Mouse (Mus musculus) gastrocnemius, postnatal 25 days (tissue): ENCODE measurements around the gene Smco3. TPM values are rescaled to one million over a fixed set of nuclear protein-coding genes. Genes with fewer than 3 reads are reported as not detected.
A peak's percentile ranks its signal among the peaks of the same experiment; 100 is the strongest.

Experiments used
- DNase-seq: peaks from one replicate; pipeline ENCODE4 v3.0.0; 2022
- total RNA-seq, 2 experiments: library from RNA; stranded (reverse); gene quantifications; 1 replicate in 1 of 2; 2 replicates in 1 of 2; pipeline ENCODE4 v1.2.3; 2021

Smco3 gene
- total RNA-seq, 2 experiments from 2014 or later, result 0.24 to 0.26 TPM

DNA sequence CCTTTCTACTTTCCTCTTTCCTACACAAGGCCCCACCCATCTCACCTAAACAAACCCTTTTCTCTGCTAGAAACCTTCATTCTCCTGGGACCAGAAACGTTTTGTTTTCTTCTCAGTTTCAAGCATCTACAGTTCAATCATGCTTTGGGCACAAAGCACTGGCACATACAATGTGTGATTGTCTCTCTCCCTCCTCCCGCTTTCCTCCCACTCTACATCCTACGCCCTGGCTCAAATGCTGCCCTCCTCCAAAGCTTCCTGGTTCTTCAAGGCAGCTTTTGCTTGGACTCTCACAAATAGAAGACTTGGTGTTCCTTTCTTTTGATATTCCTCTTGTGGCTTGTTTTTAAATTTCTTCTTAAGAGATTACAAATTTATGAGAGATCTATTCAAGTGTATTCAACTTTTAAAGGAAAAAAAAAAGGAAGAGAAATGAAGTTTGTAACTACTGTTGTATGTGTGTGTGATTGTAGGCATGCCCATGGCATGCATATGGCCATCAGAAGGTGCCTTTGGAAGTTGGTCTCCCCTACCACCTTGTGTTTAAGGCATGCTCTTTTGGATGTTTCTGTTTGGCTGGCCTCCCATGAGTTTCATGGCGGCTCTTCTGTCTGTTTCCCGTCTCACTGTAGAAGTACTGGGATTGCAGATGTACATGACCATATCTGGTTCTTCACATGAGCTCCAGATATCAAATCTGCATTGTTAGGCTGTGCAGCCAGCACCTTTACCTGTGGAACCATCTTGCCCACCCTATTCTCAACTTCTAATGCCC lies 10.6 kb upstream of the Smco3 start:
- DNase-seq, result no peak

GRCm38 (mm10) chr6:136844903-136845302 lies 9.7 kb upstream of the Smco3 start:
- no peak for DNase-seq

- no peak for DNase-seq
Measured at GRCm38 (mm10) chr6:136837323-136837722, 2.1 kb upstream of the Smco3 start.

- DNase-seq, result no peak
Measured at GRCm38 (mm10) chr6:136831712-136832111, 3.5 kb downstream of the Smco3 start.

DNA sequence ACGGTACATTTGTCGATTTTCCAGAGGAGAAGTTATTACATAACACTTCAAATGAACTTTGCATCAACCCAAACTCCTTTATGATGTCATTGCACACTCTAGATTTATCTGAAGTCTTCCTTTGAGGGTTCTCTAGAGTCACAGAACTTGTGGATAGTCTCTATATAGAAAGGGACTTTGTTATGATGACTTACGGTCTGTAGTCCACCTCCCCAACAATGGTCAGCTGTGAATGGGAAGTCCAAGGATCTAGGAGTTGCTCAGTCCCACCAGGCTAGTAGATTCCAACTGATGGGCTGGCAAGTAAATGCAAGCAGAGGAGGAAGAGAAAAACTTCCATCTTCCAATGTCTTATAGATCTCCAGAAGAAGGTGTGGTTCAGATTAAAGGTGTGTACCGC lies 6.6 kb downstream of the Smco3 start:
- DNase-seq, result no peak

DNA sequence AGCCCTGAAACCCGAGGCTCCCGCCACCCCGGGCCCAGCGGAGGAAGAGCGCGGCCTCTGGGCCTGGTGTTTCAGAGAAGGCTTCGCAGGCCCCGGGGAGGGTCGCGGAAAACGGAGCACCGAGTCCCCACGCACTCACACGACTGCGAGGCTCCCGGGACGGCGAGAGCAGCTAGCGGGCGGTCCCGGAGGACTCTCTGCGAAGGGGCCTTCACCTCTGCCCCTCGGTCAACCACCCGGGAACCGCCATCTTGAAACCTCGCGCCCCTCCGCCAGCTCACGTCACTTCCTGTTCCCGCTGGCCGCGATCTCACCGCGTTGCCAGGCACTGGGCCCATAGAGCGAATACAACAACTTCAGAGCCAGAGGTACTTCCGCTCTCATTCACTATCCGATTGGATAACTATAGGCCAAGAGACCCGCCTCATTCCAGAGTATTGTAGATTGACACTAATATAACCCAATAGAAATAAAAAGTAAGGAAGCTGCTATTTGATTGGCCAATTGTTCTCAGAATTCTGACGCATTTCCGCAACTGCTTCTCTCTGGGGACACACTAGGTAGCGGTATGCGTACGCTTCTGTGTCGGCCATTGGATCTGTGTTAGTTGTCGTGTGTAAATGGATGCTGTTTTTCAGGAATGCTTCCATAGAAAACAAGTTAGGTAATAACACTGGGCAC lies 7.2 kb downstream of the Smco3 start, which contains the start of gene Wbp11:
Gene Wbp11 (minus strand): TSS at position 353 of the 681 bp plus-strand sequence.
- peak; percentile 95 for DNase-seq

- DNase-seq, result no peak
Measured at GRCm38 (mm10) chr6:136827516-136827880, 7.8 kb downstream of the Smco3 start, which contains the start of gene BC049715. Gene BC049715, plus strand, starts transcription at chr6:136827626.

DNA sequence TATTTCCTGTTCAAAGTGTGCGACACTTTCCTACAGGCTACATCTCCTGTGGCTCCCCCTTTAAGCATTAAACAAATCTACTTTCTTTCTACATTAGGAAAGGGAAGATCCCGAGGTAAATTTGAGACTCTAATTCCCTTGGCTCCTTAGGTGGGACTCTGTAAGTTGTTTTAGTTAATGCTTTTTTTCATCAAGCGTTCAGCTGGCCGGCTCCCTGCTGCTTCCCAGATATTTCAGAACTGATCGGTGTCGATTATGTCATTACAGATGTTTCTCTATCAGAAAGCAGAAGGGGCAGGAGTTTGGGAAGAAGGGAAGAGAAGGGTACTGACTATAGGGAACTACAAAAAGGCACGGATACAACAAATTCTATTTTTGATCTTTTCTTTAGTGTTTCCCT lies 8.1 kb downstream of the Smco3 start:
- DNase-seq, result no peak

GRCm38 (mm10) chr6:136824987-136825386 lies 10.3 kb downstream of the Smco3 start:
- DNase-seq, result no peak

DNA sequence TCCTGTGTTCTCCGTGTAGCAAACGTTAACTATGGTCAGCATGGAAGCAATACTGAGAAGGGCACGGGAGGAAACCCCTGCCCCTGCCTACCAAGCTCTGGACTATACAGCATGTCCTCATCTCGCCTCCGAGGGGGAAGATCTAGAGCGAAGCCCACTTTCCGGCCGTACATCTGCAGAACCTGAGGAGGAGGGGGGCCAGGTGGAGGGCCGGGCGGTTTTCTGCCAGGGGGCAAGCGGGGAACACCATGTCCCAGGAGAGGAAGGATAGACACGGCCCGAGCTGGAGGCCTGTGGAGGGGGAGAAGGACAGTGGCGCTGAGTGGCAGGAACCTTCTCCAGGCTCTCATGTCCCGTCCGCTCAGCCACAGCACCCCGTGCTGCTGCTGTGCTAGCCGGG lies 14.2 kb downstream of the Smco3 start:
- DNase-seq, result no peak

DNA sequence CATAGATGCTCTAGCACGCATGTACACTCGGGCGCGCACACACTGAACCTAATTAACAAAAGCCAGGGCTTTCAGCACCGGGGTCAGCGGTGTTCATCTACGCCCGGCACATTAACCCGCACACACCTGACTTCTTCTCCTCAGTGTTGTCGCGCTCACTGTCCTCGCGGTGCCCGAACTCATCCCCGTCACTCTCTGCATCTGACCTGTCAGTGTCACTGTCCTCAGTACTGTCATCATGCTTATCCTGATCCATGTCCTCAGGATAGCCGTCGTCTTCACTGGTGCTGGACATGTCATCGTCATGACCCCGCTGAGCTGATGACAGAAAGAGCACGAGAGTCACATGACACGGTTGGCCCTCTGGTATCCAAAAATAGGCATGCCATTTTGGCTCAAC lies 14.9 kb downstream of the Smco3 start:
- DNase-seq, result no peak

- DNase-seq, result no peak
Measured at GRCm38 (mm10) chr6:136817549-136817948, 17.7 kb downstream of the Smco3 start.

DNA sequence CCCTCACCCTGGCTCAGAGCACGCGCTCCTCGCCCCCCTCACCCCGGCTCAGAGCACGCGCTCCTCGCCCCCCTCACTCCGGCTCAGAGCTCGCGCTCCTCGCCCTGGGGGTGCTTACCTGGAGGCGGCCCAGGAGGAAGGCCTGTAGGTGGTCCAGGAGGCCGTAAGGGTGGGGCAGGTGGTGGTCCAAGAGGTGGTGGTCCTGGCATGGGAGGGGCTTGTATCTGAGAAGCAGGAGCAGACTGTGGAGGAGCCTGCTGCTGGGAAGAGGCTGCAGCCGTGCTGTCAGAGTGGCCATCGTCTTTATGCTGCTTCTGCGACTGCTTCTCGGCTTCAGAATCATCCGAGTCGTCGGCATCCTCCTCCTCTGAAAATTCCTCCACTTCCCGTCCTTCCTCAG lies 18.4 kb downstream of the Smco3 start:
- DNase-seq, result no peak

- no peak for DNase-seq
Measured at GRCm38 (mm10) chr6:136815381-136815780, 19.9 kb downstream of the Smco3 start.

DNA sequence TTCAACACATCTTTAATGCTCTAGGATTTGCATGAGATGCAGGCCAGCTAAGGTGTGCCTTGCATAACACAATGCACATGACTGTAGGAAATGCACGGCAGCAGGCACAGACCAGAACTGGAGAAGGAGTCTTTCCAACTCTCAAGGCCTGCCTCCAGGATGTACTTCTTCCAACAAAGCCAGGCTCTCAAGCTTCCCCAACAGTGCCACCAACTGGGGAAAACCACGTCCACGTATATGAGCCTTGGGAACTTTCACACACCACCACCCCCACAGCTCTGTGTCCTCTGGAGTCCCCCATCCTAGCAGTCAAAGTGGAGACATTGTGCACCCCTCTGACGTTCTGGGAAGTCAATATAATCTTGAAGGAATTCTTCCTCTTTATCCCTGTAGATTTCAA lies 22.1 kb downstream of the Smco3 start:
- DNase-seq, result no peak

DNA sequence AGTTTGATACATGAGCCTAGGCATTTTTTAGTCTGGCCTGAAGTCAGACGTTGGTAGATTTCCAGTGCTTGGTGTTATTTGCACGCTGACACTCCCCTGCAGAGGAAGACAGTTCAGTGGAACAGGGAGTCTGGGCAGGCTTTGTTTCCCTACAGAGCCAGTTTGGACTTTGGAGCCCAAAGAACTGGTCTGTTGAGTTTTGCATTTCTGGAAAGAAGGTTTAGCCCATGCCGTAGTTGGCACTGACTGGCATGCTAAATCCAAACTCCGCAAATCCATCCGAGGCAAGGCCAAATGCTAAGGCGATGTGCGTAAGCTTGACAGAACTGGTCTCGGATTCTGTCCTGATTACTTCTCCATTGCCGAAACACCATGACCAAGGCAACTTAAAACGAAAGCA lies 24.1 kb downstream of the Smco3 start:
- DNase-seq, result no peak

GRCm38 (mm10) chr6:136809673-136810072 lies 25.6 kb downstream of the Smco3 start:
- DNase-seq, result no peak

- peak; percentile 36 for DNase-seq
Measured at GRCm38 (mm10) chr6:136809077-136809476, 26.2 kb downstream of the Smco3 start.

DNA sequence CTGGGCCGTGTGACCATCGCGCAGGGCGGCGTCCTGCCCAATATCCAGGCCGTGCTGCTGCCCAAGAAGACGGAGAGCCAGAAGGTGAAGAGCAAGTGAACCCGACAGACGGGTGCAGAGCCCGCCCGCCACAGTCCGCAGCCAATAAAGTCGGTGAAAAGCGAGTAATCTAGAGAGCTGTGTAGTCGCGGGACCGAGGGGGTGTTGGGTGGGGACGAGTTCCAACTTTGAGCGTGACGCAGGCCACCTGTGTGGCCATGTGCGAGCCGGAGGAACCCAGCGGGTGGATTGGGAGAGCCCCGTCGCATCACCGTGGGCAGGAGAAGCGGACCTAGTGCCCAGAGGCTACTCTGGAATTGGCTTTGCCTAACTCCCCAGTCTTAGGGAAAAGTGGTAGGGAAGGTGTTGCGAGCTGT lies 26.6 kb downstream of the Smco3 start:
- no peak for DNase-seq

GRCm38 (mm10) chr6:136808014-136808417 lies 27.2 kb downstream of the Smco3 start, which contains the start of gene H2afj:
Gene H2afj, plus strand, starts transcription at chr6:136808244.
- peak; percentile 98 for DNase-seq

DNA sequence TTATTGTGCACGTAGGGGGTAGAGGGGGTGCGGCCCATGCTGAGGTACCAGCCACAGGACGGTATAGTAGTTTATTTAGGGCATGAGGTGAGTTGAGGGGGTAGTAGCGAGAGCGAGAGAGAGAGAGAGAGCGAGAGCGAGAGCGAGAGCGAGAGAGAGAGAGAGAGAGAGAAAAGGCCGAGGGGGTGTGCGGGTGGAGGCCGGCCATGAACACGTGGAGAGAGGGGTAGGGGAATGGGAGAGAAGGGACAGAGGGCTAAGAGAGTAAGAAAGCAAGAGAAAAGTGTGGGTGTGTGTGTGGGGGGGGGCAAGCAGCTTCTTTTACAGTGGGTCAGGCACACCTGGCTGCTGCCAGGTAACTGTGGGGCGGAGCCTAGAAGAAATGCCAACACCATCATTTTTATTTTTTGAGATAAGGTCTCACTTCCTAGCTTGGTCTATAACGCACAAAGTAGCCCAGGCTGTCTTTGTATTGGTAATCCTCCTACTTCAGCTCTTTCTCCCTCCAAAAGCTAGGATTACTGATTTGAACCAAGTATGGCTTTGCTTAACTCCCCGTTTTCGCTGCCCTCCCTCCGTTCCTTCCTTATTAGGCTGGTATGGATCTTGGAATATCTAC lies 27.7 kb downstream of the Smco3 start:
- DNase-seq, result no peak

GRCm38 (mm10) chr6:136806819-136807218 lies 28.4 kb downstream of the Smco3 start:
- no peak for DNase-seq

- no peak for DNase-seq
Measured at GRCm38 (mm10) chr6:136805409-136805775, 29.9 kb downstream of the Smco3 start.
